Mouse (Mus musculus) layer of hippocampus, postnatal 10 days (tissue): ENCODE data around the gene Gm10324. TPM values are rescaled to one million over a fixed set of nuclear protein-coding genes. Genes with fewer than 3 reads are reported as not detected.
"Not testable (repeated sequence)": the region's sequence is repeated elsewhere in the genome, so short reads cannot be mapped to it uniquely, and the experiment has no call there.

Source experiments
- DNase-seq, 2 experiments: peaks; one replicate each; pipeline ENCODE4 v3.0.0; 2021; ENCODE audit warnings: low spot score in 2 of 2
- long read RNA-seq: library from polyadenylated mRNA; stranded (forward); transcript quantifications from one replicate; pipeline ENCODE4 v2.0.0, GENCODE M21; 2023
- total RNA-seq, 2 experiments: library from RNA; stranded (reverse); gene quantifications; 2 replicates each; pipeline ENCODE4 v1.2.3; 2021

Gm10324 gene
- total RNA-seq = not detected
- long read RNA-seq = 0 reads

DNA sequence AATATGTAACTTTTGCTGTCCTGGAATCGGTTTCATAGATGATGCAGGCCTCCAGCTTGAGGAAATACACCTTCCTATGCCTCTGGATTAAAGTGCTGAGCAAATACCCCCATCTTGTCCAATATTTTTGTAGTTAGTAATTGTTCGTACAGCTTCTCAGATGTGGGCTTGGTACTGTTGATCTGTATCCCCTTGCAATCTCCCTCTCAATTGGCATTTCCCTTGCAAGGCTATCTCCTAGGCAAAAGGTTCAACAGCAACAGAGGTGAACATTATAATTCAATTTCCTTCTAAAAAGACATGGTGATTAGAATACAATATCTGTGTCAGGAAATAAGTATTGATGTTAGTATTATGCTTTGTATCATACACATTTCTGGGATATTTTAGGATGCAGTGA lies at the start of gene Gm10324:
Gene Gm10324, plus strand, starts transcription at position 301 of the 400 bp plus-strand sequence.
- not testable (repeated sequence) for DNase-seq

Other genes starting within 250 kb of the Gm10324 start
- not detected for gene Gm10772, start 108.0 kb downstream of the Gm10324 start, total RNA-seq